Mouse (Mus musculus) natural killer cell, adult 2 months (primary cell): Measurements from ENCODE around the gene Elob.

Experiments
- DNase-seq, 2 experiments: peaks; one replicate each; pipeline ENCODE4 v3.0.0; 2022; ENCODE audit warnings: low spot score in 2 of 2

The Elob gene

GRCm38 (mm10) chr17:23823614-23824013 lies 5.3 kb downstream of the Elob start:
- no peak for DNase-seq

- no peak for DNase-seq
These were observed 5.9 kb downstream of the Elob start for GRCm38 (mm10) chr17:23823018-23823417.

- no peak for DNase-seq
These were observed 6.8 kb downstream of the Elob start for GRCm38 (mm10) chr17:23822094-23822493.

- DNase-seq, result no peak
These were observed 8.2 kb downstream of the Elob start for GRCm38 (mm10) chr17:23820731-23821130.

- DNase-seq, result no peak
These were observed 9.7 kb downstream of the Elob start for GRCm38 (mm10) chr17:23819235-23819634.

GRCm38 (mm10) chr17:23818579-23818978 lies 10.4 kb downstream of the Elob start:
- no peak for DNase-seq

- no peak for DNase-seq
These were observed 13.3 kb downstream of the Elob start for GRCm38 (mm10) chr17:23815641-23816040.

- no peak for DNase-seq
These were observed 21.0 kb downstream of the Elob start for GRCm38 (mm10) chr17:23807918-23808317.

GRCm38 (mm10) chr17:23806867-23807266 lies 22.1 kb downstream of the Elob start:
- DNase-seq, result no peak

GRCm38 (mm10) chr17:23804426-23805085 lies 24.4 kb downstream of the Elob start:
- no peak for DNase-seq

GRCm38 (mm10) chr17:23803366-23804041 lies 25.4 kb downstream of the Elob start:
- no peak for DNase-seq

- DNase-seq, result peak; percentile 97 to 98
These were observed 26.1 kb downstream of the Elob start for GRCm38 (mm10) chr17:23802746-23803365.

- DNase-seq, result no peak
These were observed 27.3 kb downstream of the Elob start for GRCm38 (mm10) chr17:23801627-23802026.

- DNase-seq, result peak in 1 of 2 experiments; percentile 48
These were observed 31.6 kb downstream of the Elob start for GRCm38 (mm10) chr17:23797316-23797715.

GRCm38 (mm10) chr17:23795323-23795722 lies 33.6 kb downstream of the Elob start:
- DNase-seq, result no peak

- DNase-seq, result no peak
These were observed 37.9 kb downstream of the Elob start for GRCm38 (mm10) chr17:23791079-23791357.

GRCm38 (mm10) chr17:23790269-23791078 lies 38.5 kb downstream of the Elob start, which contains the start of gene Srrm2:
Gene Srrm2 (plus strand): TSS chr17:23790532.
- peak in 1 of 2 experiments; percentile 33 for DNase-seq

- no peak for DNase-seq
These were observed 39.1 kb downstream of the Elob start for GRCm38 (mm10) chr17:23789749-23790268.

GRCm38 (mm10) chr17:23788973-23789372 lies 40.0 kb downstream of the Elob start:
- DNase-seq, result no peak

- no peak for DNase-seq
These were observed 42.4 kb downstream of the Elob start for GRCm38 (mm10) chr17:23786510-23786931.

- DNase-seq, result peak; percentile 44 to 63
These were observed 43.1 kb downstream of the Elob start, which contains the start of gene Flywch2 for GRCm38 (mm10) chr17:23785561-23786471. Gene Flywch2 (minus strand): TSS chr17:23786081.
